Mouse (Mus musculus): ENCODE data around the gene Btg4.

GRCm38 (mm10) chr9:51105751-51106150, 45.0 kb downstream of the Btg4 start:
- no peak for TF ChIP-seq CTCF (IDR thresholded peaks at IDR 0.05; ENCODE audit: low read depth, low read length)
- no peak for TF ChIP-seq POLR2A (IDR thresholded peaks at IDR 0.05; ENCODE audit: extremely low read depth, insufficient read depth, low read length)

Measured in liver, adult 2 months (tissue).